Mouse (Mus musculus) megakaryocyte-erythroid progenitor cell, adult 5-6 weeks (primary cell): Measurements from ENCODE around the gene Hnrnpul1. TPM values are rescaled to one million over a fixed set of nuclear protein-coding genes. Genes with fewer than 3 reads are reported as not detected.

Experiments used
- ATAC-seq: replicated peaks from 2 replicates; pipeline ENCODE4 v1.8.0; 2016; ENCODE audit warnings: mild to moderate bottlenecking, inconsistent platforms; ENCODE audit not compliant: severe bottlenecking, poor library complexity, low FRiP score, low TSS enrichment
- total RNA-seq, 2 experiments: library from RNA; stranded (forward) in 1 of 2; stranded (reverse) in 1 of 2; fragments of 200-1000, 215-1000 nt in 1 of 2; fragments of >200 nt in 1 of 2; fragmentation: Nextera tagmentation in 1 of 2; gene quantifications; 2 replicates each; pipeline ENCODE4 v1.2.3; 2014 to 2017

Gene Hnrnpul1
- total RNA-seq, 2 experiments from 2014 or later = 159 to 171 TPM

DNA sequence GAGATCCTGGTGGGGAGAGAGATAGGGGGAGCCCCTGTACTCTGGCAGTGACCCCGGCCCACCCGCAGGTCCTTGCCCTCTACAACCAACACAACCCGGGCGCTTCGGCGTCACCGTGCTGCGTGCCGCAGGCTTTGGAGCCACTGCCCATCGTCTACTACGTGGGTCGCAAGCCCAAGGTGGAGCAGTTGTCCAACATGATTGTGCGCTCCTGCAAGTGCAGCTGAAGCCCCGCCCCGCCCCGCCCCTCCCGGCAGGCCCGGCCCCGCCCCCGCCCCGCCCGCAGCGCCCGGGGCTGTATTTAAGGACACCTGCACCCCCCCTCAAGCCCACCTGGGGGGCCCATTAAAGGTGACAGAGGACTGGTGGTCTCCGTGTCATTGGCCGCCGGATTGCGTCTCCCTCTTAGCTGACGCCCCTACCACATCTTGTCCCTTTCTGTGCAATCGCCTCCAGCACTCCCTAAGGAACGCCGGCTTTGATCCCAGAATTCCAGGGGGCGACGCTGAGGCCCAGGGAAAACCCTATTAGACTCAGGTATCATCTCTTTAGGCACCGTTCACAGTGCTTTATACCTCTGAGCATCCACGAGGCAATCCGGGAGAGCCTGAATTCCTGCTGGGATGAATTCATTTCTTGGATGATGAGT lies 49.7 kb downstream of the Hnrnpul1 start:
- ATAC-seq = no peak

DNA sequence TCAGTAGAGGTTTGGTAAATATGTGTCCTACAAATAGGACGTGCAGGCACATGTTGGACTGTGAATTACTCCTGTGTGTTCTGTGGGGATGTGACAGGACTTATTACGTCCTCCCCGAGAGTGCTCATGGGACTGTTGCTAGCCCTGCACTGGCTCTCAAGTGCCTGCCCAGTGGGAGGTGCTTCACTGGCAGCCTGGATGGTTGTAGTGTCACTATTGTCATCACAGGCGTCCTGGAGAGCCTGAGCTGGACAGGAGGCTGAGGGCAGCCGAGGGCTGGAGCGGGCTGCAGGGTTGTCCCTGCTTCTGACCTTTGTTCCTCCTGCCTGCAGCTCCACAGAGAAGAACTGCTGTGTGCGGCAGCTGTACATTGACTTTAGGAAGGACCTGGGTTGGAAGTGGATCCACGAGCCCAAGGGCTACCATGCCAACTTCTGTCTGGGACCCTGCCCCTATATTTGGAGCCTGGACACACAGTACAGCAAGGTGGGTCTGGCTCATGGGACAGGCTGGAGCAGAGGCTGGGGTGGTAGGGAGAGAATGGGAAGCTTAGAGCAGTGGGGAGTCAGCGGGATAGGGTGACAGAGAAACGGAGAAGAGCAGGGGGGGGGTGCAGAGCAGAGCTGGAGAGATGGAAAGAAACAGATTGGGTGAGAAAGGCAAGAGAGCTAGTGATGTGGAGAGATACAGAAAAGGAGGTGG lies 50.6 kb downstream of the Hnrnpul1 start:
- no peak for ATAC-seq

DNA sequence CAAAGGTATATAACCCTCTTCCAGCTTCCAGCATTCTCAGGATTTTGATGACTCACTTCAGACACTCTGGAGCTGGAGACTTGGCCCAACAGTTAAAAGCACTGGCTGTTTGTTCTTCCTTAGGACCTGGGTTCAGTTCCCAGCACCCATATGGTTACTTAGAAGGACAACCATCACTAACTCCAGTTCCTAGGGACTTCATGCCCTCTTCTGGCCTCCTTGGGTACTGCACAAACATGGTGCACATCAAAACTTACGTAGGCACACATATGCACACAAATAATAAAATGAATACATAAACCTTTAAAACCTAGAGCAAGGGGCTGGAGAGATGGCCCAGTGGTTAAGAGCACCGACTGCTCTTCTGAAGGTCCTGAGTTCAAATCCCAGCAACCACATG lies 52.2 kb downstream of the Hnrnpul1 start:
- no peak for ATAC-seq

- no peak for ATAC-seq
Measured at GRCm38 (mm10) chr7:25700732-25701131, 53.8 kb downstream of the Hnrnpul1 start.

- ATAC-seq = no peak
Measured at GRCm38 (mm10) chr7:25699851-25700250, 54.7 kb downstream of the Hnrnpul1 start.

DNA sequence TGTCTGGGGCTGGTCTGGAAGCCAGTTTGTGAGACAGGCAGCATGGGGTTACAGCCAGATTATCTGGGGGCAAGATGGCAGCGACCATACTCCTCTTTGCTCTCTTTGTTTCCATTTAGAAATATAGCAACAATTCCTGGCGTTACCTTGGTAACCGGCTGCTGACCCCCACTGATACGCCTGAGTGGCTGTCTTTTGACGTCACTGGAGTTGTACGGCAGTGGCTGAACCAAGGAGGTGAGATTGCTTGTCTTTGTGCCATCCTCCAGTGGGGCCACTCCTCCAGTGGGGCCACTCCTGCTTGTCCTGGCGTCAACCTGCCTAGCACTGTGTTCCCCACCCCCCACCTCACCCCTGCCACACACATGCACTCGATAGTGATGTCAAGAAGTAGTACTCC lies 60.5 kb downstream of the Hnrnpul1 start:
- no peak for ATAC-seq

GRCm38 (mm10) chr7:25690051-25690450 lies 64.5 kb downstream of the Hnrnpul1 start:
- no peak for ATAC-seq

- peak; percentile 34 for ATAC-seq
Measured at GRCm38 (mm10) chr7:25689603-25690021, 64.9 kb downstream of the Hnrnpul1 start.

DNA sequence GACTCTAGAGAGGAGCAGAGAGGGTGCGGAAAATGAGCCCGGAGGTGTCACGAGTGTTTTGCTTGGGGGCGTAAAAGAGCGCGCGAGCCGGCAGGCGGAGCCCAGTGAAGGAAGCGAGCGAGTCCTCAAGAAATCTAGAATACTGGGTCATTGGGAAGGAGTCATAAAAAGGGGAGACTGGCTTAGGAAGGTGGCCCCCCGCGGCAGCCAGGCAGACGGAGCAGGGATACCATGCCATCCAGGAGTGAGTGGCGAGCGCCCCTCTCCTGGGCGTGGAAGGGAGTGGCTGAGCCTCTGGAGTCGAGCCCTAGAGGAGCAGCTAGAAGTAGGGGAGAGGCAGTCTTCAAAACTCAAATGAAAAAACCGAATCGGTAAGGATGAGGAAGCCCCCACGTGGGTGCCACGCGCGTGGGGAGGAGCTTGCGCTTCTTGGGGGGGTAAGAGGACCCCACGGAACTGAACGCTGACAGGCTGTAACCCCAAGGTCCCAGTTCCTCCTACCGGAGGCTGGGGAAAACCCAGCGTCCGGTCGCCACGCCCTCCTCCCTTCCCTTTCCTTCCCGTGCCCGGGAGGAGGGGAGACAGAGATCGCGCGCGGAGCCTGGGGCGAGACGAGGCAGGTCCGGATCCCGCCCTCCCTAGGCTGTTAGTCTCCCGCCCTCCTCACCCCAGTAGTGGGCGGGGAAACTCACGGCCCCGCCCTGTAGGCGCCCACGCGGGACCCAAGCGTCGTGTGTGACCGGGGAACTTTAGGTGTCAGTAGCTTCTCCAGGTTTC lies 65.6 kb downstream of the Hnrnpul1 start:
- ATAC-seq = peak; percentile 71

DNA sequence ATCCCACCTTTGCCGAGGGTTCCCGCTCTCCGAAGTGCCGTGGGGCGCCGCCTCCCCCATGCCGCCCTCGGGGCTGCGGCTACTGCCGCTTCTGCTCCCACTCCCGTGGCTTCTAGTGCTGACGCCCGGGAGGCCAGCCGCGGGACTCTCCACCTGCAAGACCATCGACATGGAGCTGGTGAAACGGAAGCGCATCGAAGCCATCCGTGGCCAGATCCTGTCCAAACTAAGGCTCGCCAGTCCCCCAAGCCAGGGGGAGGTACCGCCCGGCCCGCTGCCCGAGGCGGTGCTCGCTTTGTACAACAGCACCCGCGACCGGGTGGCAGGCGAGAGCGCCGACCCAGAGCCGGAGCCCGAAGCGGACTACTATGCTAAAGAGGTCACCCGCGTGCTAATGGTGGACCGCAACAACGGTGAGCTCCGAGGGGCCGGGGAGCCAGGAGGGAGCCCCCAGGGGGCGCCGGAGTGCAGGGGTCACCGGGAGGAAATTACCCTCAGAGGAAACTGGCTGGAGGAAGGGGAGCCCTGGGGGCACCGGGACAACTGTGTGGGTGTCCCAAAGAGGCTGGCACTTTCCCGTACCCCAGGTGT lies 66.7 kb downstream of the Hnrnpul1 start:
- ATAC-seq = no peak

GRCm38 (mm10) chr7:25686680-25687531 lies 67.7 kb downstream of the Hnrnpul1 start, which contains the start of gene Tgfb1:
TSS of gene Tgfb1 (plus strand) at chr7:25687002.
- ATAC-seq = peak; percentile 23

DNA sequence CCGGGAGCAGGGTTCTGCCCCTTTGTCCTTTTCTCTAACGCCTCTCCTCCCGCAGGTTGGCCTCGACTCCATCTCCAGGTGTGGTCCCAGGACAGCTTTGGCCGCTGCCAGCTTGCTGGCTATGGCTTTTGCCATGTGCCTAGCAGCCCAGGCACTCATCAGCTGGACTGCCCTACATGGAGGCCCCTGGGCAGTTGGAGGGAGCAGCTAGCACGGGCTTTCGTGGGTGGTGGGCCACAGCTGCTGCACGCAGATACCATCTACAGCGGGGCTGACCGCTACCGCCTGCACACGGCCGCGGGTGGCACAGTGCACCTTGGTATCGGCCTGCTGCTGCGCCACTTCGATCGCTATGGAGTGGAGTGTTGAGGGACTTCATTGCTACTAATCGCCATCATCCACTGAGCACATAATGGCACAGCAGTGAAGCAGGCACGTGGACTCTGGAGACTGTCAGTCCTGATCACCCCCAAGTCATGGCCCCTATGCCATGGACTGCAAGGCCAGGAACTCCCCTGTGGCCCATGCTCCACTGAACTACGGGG lies 68.6 kb downstream of the Hnrnpul1 start:
- no peak for ATAC-seq

DNA sequence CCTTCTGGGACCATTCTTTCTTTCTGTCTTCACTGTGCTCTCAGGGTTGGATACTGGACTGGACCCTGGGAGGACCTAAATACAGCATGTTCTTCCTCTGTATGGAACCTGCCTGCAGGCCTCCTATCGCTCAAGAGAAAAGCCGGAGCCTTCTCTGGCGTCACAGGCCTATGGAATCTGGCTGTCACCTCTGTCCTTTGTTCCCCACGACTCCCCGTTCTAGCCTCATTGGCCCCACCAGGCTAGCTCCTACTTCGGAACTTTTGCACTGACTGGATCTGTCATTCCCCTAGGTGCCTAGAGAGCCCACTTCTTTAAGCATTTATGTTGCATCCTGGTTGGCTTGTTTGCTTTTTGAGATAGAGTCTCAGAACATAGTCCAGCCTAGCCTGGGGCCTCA lies 69.9 kb downstream of the Hnrnpul1 start:
- ATAC-seq = no peak

DNA sequence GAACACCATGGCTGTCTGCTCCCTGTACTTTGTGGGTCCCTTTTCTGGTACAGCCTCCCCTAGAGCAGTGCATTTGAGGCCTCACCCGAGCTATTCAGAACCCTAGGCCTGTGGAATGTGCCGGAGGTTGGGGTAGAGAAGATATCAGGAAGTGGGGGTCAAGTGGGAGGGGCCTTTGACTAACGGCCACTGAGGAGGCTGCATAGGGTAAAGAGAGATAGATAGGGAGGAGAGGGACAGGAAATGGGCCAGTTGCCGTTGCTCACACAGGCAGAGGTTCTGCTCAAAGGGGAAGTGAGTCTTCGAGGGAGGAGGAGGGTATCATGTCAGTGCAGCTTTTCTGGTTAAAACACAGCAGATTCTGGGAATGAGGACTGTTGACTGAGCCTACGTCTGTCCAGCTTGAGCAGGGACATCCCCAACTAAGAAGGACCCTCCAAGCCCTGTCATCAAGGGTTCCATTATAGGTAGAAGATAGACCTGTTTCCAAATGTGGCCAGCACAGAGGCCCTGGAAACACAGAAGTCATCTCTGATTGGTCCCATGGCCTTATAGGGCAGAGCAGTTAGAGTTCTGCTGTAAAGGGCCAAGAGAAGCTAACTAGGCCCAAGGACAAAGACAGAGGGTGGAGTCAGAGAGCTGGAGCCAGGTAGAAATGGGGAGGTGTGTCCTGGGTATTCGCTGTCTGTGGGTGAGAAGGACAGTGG lies 70.9 kb downstream of the Hnrnpul1 start:
- peak; percentile 21 for ATAC-seq

- ATAC-seq = no peak
Measured at GRCm38 (mm10) chr7:25681341-25682231, 73.0 kb downstream of the Hnrnpul1 start.

GRCm38 (mm10) chr7:25680514-25681258 lies 73.9 kb downstream of the Hnrnpul1 start, which contains the start of gene B9d2:
TSS of gene B9d2 (plus strand) at chr7:25680780.
- ATAC-seq = peak; percentile 86

DNA sequence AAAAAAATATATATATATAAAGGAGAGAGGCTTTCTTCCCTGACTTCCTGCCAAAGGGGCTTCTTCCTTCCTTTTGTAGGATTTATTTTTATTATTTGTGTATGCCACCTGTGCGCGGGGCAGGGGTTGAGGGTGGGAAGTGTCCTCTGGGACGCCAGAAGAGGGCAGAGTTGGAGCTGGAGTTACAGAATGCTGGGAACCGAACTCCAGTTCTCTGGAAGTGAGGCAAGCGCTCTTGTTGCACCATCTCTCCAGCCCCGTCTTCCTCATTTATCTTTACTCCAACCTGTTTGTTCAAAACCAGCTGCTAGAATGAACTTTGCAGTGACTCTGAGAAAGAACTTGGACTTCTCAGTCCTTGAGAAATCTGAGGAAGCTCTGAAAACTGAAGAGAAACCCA lies 74.6 kb downstream of the Hnrnpul1 start:
- ATAC-seq = no peak
